Comparison of ENCODE assay signal across 26 mouse cellular contexts in genomic region chr10:126371881-126372280, GRCm38 (mm10).
"Had no signal": no experiment of that assay in that cellular context is flagged by ENCODE, and none has a peak within 500 bp of the region (broad histone marks: within the 10 kb centered on the region; RNA-seq: fewer than 3 reads in every experiment).

No protein-coding gene starts in this region.

- H3K4me3 ChIP-seq: gastrocnemius, adult 2 months; heart, adult 2 months; heart, embryonic 13.5 days; heart, embryonic 15.5 days; hindbrain, embryonic 10.5 days; hindbrain, embryonic 12.5 days; intestine, embryonic 15.5 days; layer of hippocampus, adult 2 months; left cerebral cortex, adult 2 months; limb, embryonic 10.5 days; limb, embryonic 12.5 days; liver, embryonic 13.5 days had no signal

- ATAC-seq: hindbrain, embryonic 16.5 days; inflammation-experienced regulatory T-cells, adult 6 months; intestine, embryonic 15.5 days; intestine, postnatal 0 days had no signal

- H3K27me3 ChIP-seq: heart, embryonic 13.5 days; heart, embryonic 15.5 days; hindbrain, embryonic 12.5 days; intestine, embryonic 15.5 days; limb, embryonic 12.5 days; liver, embryonic 13.5 days had no signal

- DNase-seq: gastrocnemius, adult 2 months; gastrocnemius, postnatal 10 days; gastrocnemius, postnatal 25 days; heart, adult 2 months; heart, postnatal 14 days; heart, postnatal 4 days; kidney, adult 18-20 months; kidney, adult 8-10 months; kidney, postnatal 10 days; kidney, postnatal 25 days; kidney, postnatal 4 days; liver; liver, embryonic 13.5 days had no signal

- H3K9me3 ChIP-seq: heart, embryonic 13.5 days; heart, embryonic 15.5 days; hindbrain, embryonic 10.5 days; hindbrain, embryonic 12.5 days; intestine, embryonic 15.5 days; limb, embryonic 10.5 days; limb, embryonic 12.5 days had no signal

- H3K27ac ChIP-seq: gastrocnemius, adult 2 months; heart, adult 2 months; heart, embryonic 13.5 days; heart, embryonic 15.5 days; hindbrain, embryonic 10.5 days; hindbrain, embryonic 12.5 days; hindbrain, embryonic 14.5 days; intestine, embryonic 15.5 days; layer of hippocampus, adult 2 months; left cerebral cortex, adult 2 months; limb, embryonic 10.5 days; limb, embryonic 12.5 days; liver, embryonic 13.5 days had no signal

- H3K9ac ChIP-seq: heart, embryonic 13.5 days; heart, embryonic 15.5 days; hindbrain, embryonic 12.5 days; hindbrain, embryonic 14.5 days; intestine, embryonic 15.5 days; limb, embryonic 12.5 days; liver, embryonic 13.5 days had no signal

- H3K4me1 ChIP-seq: heart, embryonic 13.5 days; heart, embryonic 15.5 days; hindbrain, embryonic 10.5 days; hindbrain, embryonic 12.5 days; intestine, embryonic 15.5 days; liver, embryonic 13.5 days had no signal

- H3K36me3 ChIP-seq: heart, embryonic 13.5 days; heart, embryonic 15.5 days; hindbrain, embryonic 10.5 days; hindbrain, embryonic 12.5 days; intestine, embryonic 15.5 days; limb, embryonic 10.5 days; limb, embryonic 12.5 days; liver, embryonic 13.5 days had no signal
